Mouse (Mus musculus) cortical plate, adult 2 months (tissue): ENCODE measurements at regions not wholly inside any gene's neighbourhood (a gene's known extent, or its start where the extent isn't known, plus 50 kb on each side); places are given as distances from the start of the nearest gene placed in this dataset.

Experiments
- CTCF ChIP-seq: fragments of 200-500 bp; IDR thresholded peaks from 2 replicates; pipeline ENCODE4 v1.5.1; 2011; ENCODE audit warnings: mild to moderate bottlenecking, control low read depth, low read length; ENCODE audit not compliant: insufficient read depth; ENCODE audit errors: extremely low read depth
- POLR2A ChIP-seq: fragments of 200-500 bp; IDR thresholded peaks from 2 replicates; pipeline ENCODE4 v1.6.1; 2011; ENCODE audit warnings: mild to moderate bottlenecking, low read length, control low read depth; ENCODE audit not compliant: insufficient read depth; ENCODE audit errors: extremely low read depth

GRCm38 (mm10) chr11:22438441-22439066, 73.3 kb upstream of the Tmem17 start:
- TF ChIP-seq CTCF (no peak), POLR2A (no peak)
